Mouse (Mus musculus) cortical plate, adult 2 months (tissue): ENCODE results near the gene Gp1ba. TPM values are rescaled to one million over a fixed set of nuclear protein-coding genes. Genes with fewer than 3 reads are reported as not detected.

ENCODE experiments used
- H3K27ac ChIP-seq: fragments of 200-500 bp; 2 replicates; pipeline ENCODE4 v1.5.1; 2012; ENCODE audit warnings: low read length, control low read depth, inconsistent platforms; ENCODE audit not compliant: insufficient read depth
- H3K4me1 ChIP-seq: fragments of 200-500 bp; 2 replicates; pipeline ENCODE4 v1.6.1; 2011; ENCODE audit warnings: low read length; ENCODE audit not compliant: control insufficient read depth, insufficient read depth
- H3K4me3 ChIP-seq: fragments of 200-500 bp; 2 replicates; pipeline ENCODE4 v1.5.1; 2011; ENCODE audit warnings: mild to moderate bottlenecking, low read length, control low read depth; ENCODE audit not compliant: insufficient read depth
- CTCF ChIP-seq: fragments of 200-500 bp; IDR thresholded peaks from 2 replicates; pipeline ENCODE4 v1.5.1; 2011; ENCODE audit warnings: mild to moderate bottlenecking, control low read depth, low read length; ENCODE audit not compliant: insufficient read depth; ENCODE audit errors: extremely low read depth
- POLR2A ChIP-seq: fragments of 200-500 bp; IDR thresholded peaks from 2 replicates; pipeline ENCODE4 v1.6.1; 2011; ENCODE audit warnings: mild to moderate bottlenecking, low read length, control low read depth; ENCODE audit not compliant: insufficient read depth; ENCODE audit errors: extremely low read depth
- polyA plus RNA-seq: library from polyadenylated mRNA; depleted of rRNA; stranded (reverse); fragments of >200 nt; gene quantifications from 2 replicates; pipeline ENCODE4 v1.2.3, GENCODE M21; 2012

The Gp1ba gene
- polyA plus RNA-seq, 1 experiment = not detected

GRCm38 (mm10) chr11:70645461-70646258 is 6.7 kb downstream of the Gp1ba start:
- Histone ChIP-seq H3K27ac (no peak overlapping the region), H3K4me1 (peaks cover 5% of the 10 kb centered on the region), H3K4me3 (peak overlapping the region; percentile 74)
- TF ChIP-seq CTCF = no peak
- TF ChIP-seq POLR2A = no peak

GRCm38 (mm10) chr11:70646259-70646555 is 7.3 kb downstream of the Gp1ba start:
- peak overlapping the region; percentile 94; the same call in 1 of the 2 replicates for H3K27ac ChIP-seq
- H3K4me1 ChIP-seq = peaks cover 5% of the 10 kb centered on the region
- no peak for TF ChIP-seq POLR2A
- TF ChIP-seq CTCF = no peak
- H3K4me3 ChIP-seq = peak overlapping the region; percentile 74

DNA sequence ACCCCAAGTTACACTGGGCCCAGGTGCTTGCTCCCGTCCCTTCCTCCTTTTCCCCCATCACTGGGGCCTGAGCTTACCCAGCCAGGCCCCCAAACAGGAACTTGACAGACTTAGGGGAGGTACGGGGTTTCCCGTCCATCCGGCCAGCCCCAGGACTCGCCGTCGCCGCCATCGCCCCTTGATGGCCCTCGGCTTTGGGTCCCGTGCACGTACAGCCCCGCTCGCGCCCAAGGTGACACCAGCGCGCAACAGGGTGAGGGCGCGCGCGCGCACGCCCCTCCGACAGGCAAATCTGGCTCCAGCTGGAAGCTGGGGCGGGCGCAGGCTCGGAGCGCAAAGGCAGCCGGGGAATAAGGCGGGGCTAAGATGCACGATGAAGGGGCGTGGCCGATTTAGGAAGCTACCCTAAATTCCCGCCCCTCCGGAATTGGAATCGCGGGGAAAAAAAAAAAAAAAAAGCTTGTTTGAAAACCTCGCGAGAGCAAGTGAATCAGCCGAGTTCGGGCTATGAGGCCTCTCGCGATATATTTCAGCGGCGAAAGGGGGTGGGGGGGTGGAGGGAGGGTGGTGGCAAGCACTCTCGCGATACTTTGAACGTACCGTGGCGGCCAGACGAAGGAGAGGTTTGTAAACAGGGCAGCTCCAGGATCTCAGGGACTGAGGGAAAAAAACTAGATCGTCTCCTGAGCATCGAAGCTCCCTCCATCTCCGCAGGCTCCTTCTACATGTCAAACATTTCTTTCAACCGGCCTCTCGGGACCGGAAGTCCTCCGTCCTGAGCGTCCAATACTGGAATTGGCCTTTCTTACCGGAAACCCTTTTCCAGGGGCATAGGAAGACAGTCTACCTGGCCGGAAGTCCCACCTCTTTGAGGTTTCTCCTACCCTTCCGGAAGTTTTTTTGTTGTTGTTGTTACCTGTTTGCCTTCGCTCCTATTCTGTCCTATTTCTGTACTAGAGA is 8.0 kb downstream of the Gp1ba start, which contains the start of the genes Rnf167 and Slc25a11:
TSS of gene Rnf167 (plus strand) at position 545 of the 960 bp plus-strand sequence.
TSS of gene Slc25a11 (minus strand) at position 789 of the 960 bp plus-strand sequence.
- Histone ChIP-seq H3K27ac (peak within 1 kb of the TSS; percentile 94), H3K4me3 (peak within 1 kb of the TSS; percentile 74), H3K4me1 (peaks cover 5% of the 10 kb centered on the region)
- TF ChIP-seq CTCF = no peak
- peak; percentile 66; the same call in 1 of the 2 replicates for TF ChIP-seq POLR2A

DNA sequence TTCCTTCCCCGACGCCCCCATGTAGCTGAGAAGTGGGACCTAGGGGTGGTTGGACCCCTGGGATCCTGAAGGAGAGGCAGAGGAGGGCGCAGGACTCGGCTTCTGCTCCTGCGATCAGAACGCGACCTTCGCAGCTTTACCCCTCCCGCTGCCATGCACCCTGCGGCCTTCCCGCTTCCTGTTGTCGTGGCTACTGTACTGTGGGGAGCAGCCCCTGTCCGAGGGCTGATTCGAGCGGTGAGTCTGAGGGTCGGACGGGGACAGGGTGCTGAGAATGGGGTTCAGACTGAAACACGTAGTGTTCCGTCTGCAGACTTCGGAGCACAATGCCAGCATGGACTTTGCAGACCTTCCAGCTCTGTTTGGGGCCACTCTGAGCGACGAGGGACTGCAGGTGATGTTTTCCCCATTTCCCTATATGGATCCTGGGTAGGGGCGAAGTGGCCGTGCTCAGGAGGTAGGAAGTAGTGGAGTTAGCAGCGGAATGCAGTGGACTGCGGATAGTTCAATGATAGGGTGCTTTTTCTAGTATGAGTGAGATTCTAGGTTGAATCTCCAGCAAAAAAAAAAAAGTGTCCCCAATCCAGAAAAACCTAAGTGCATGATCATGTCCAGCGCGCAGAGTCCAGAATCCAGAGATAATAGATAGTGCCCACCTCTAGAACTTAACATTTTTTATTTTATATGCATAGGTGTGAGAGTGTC is 8.9 kb downstream of the Gp1ba start:
- H3K4me1 ChIP-seq = peaks cover 6% of the 10 kb centered on the region
- H3K27ac ChIP-seq = peak overlapping the region; percentile 74
- TF ChIP-seq POLR2A (no peak), CTCF (no peak)
- H3K4me3 ChIP-seq = peak overlapping the region; percentile 74

DNA sequence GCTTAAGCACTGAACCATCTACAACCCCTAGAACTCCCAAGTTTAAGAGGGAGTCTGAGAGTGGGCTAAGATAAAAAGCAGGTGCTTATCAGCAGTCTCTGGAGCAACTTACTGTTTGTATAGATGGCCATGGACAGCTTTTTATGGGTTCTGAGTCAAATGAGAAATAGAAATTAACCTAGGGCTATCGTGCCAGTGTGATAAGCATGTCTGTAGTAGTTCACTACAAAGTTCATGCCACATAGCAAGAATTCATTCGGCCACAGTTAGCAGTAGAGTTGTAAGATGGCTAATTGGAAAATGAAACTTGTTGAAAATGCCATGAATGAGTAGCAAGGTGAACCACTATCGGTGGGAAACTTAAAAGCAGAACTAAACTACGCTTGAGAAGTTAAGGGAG is 9.6 kb downstream of the Gp1ba start:
- TF ChIP-seq CTCF (no peak), POLR2A (no peak)
- Histone ChIP-seq H3K4me3 (peak overlapping the region; percentile 74; the same call in 1 of the 2 replicates), H3K4me1 (peaks cover 6% of the 10 kb centered on the region), H3K27ac (no peak overlapping the region)

DNA sequence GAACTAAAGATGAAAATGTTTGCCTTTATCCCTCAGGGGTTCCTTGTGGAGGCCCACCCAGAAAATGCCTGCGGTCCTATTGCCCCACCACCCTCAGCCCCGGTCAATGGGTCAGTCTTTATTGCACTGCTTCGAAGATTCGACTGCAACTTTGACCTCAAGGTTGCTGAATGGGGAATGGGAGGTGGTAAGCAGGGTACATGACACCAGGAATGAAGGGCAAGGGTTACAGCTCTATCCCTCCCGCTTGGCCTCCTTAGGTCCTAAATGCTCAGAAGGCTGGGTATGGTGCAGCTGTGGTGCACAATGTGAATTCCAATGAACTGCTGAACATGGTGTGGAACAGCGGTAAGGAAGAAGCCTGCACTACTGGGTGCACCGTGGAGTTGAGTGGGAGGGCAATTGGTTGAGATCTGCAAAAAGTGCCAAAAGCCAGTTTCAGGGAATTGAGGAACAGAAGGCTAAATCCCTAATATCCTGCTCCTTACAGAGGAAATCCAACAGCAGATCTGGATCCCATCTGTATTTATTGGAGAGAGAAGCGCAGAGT is 10.3 kb downstream of the Gp1ba start:
- TF ChIP-seq POLR2A (no peak), CTCF (no peak)
- Histone ChIP-seq H3K4me1 (peaks cover 6% of the 10 kb centered on the region), H3K27ac (no peak overlapping the region), H3K4me3 (no peak overlapping the region)

GRCm38 (mm10) chr11:70650322-70651175 is 11.6 kb downstream of the Gp1ba start:
- Histone ChIP-seq H3K27ac (no peak overlapping the region), H3K4me3 (no peak overlapping the region), H3K4me1 (peaks cover 6% of the 10 kb centered on the region)
- TF ChIP-seq POLR2A (no peak), CTCF (no peak)

DNA sequence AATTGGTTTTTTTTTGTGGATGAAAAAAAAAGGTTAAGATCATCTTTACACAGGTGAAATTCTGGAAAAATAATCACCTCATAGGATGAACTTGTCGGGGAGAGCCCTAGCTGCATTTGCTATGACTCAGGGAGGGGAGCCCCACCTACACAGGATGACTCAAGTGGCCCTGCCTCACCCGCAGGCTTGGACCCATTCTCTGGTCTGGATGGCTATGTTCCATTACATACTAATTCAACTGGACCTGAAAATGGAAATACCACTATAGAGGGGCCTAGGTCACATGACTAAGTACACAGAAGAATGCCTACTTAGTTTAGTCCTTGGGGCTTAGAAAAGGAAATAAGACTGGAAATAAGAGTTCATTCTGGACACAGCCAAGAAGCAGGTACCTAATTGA is 12.5 kb downstream of the Gp1ba start:
- TF ChIP-seq CTCF = no peak
- no peak for TF ChIP-seq POLR2A
- H3K4me1 ChIP-seq = peaks cover 3% of the 10 kb centered on the region; the same call in 1 of the 2 replicates
- H3K27ac ChIP-seq = no peak overlapping the region
- no peak overlapping the region for H3K4me3 ChIP-seq
